Mouse (Mus musculus): ENCODE results near the gene Cd3e. TPM values are rescaled to one million over a fixed set of nuclear protein-coding genes. Genes with fewer than 3 reads are reported as not detected.
"Not testable (repeated sequence)": the region's sequence is repeated elsewhere in the genome, so short reads cannot be mapped to it uniquely, and the experiment has no call there.

Cd3e gene
- polyA plus RNA-seq, 1 experiment = not detected

- Histone ChIP-seq H3K36me3 (ENCODE audit: control insufficient read depth, insufficient read depth) (no peaks in the 10 kb centered on the region), H3K4me3 (no peak overlapping the region), H3K27me3 (ENCODE audit: control insufficient read depth, insufficient read depth, insufficient read length) (peaks cover 54% of the 10 kb centered on the region), H3ac (ENCODE audit: control insufficient read depth, insufficient read length) (no peak overlapping the region), H3K79me2 (ENCODE audit: control insufficient read depth, insufficient read depth) (no peaks in the 10 kb centered on the region), H3K4me2 (ENCODE audit: low read depth) (no peak overlapping the region)
- TF ChIP-seq MAX (IDR thresholded peaks at IDR 0.05; ENCODE audit: low read depth) (no peak), E2F4 (IDR thresholded peaks at IDR 0.05; ENCODE audit: insufficient read depth) (no peak), POLR2A (IDR thresholded peaks at IDR 0.05; ENCODE audit: insufficient read length, low read depth) (no peak), TCF12 (IDR thresholded peaks at IDR 0.05; ENCODE audit: insufficient read depth, poor library complexity, severe bottlenecking) (no peak), MYOD1 (IDR thresholded peaks at IDR 0.05; ENCODE audit: control insufficient read depth in 1 of 3, insufficient read length in 2 of 3, low read depth in 2 of 3) (no peak), TCF3 (IDR thresholded peaks at IDR 0.05; ENCODE audit: insufficient read length, low read depth) (no peak), POLR2AphosphoS2 (IDR thresholded peaks at IDR 0.05; ENCODE audit: insufficient read length, low read depth) (no peak), CEBPB (IDR thresholded peaks at IDR 0.05; ENCODE audit: insufficient read depth, poor library complexity, severe bottlenecking) (no peak), SRF (IDR thresholded peaks at IDR 0.05; ENCODE audit: control insufficient read depth, insufficient read length, low read depth) (no peak), USF1 (IDR thresholded peaks at IDR 0.05; ENCODE audit: low read depth) (no peak), REST (IDR thresholded peaks at IDR 0.05; ENCODE audit: insufficient read depth, insufficient read length) (no peak), MYOG (IDR thresholded peaks at IDR 0.05; ENCODE audit: control insufficient read depth in 1 of 3, insufficient read depth in 1 of 3, insufficient read length in 2 of 3, low read depth in 2 of 3) (no peak)
Measured at GRCm38 (mm10) chr9:45041131-45041838, 31.9 kb upstream of the Cd3e start.

- no peaks in the 10 kb centered on the region for H3K36me3 ChIP-seq (ENCODE audit: control insufficient read depth, insufficient read depth)
- H3ac ChIP-seq (ENCODE audit: control insufficient read depth, insufficient read length) = no peak overlapping the region
- H3K4me2 ChIP-seq (ENCODE audit: low read depth) = no peak overlapping the region
- no peak overlapping the region for H3K4me3 ChIP-seq
- TF ChIP-seq MYOG (IDR thresholded peaks at IDR 0.05; ENCODE audit: control insufficient read depth in 1 of 3, insufficient read depth in 1 of 3, insufficient read length in 2 of 3, low read depth in 2 of 3) (peak in 1 of 3 experiments; percentile 30), TCF3 (IDR thresholded peaks at IDR 0.05; ENCODE audit: insufficient read length, low read depth) (no peak)
- H3K27me3 ChIP-seq (ENCODE audit: control insufficient read depth, insufficient read depth, insufficient read length) = peaks cover 60% of the 10 kb centered on the region
- H3K79me2 ChIP-seq (ENCODE audit: control insufficient read depth, insufficient read depth) = no peaks in the 10 kb centered on the region
Measured at GRCm38 (mm10) chr9:45040066-45040845, 30.8 kb upstream of the Cd3e start.

- H3K4me3 ChIP-seq = no peak within 1 kb of the TSS
- no peaks in the 10 kb centered on the region for H3K36me3 ChIP-seq (ENCODE audit: control insufficient read depth, insufficient read depth)
- H3K4me2 ChIP-seq (ENCODE audit: low read depth) = no peak within 1 kb of the TSS
- H3ac ChIP-seq (ENCODE audit: control insufficient read depth, insufficient read length) = no peak within 1 kb of the TSS
- H3K27me3 ChIP-seq (ENCODE audit: control insufficient read depth, insufficient read depth, insufficient read length) = peaks cover 65% of the 10 kb centered on the region
- no peaks in the 10 kb centered on the region for H3K79me2 ChIP-seq (ENCODE audit: control insufficient read depth, insufficient read depth)
- TF ChIP-seq USF1 (IDR thresholded peaks at IDR 0.05; ENCODE audit: low read depth) (no peak), REST (IDR thresholded peaks at IDR 0.05; ENCODE audit: insufficient read depth, insufficient read length) (no peak)
Measured at GRCm38 (mm10) chr9:45039499-45039898, 30.1 kb upstream of the Cd3e start, which contains the start of gene Mpzl2. Mpzl2 (plus strand) TSS chr9:45039799.

GRCm38 (mm10) chr9:45037803-45038202, 28.4 kb upstream of the Cd3e start:
- not testable (repeated sequence) for H3K36me3 ChIP-seq (ENCODE audit: control insufficient read depth, insufficient read depth); H3K4me3 ChIP-seq; H3ac ChIP-seq (ENCODE audit: control insufficient read depth, insufficient read length); H3K4me2 ChIP-seq (ENCODE audit: low read depth); H3K79me2 ChIP-seq (ENCODE audit: control insufficient read depth, insufficient read depth)
- peaks cover 60% of the 10 kb centered on the region for H3K27me3 ChIP-seq (ENCODE audit: control insufficient read depth, insufficient read depth, insufficient read length)

- no peak for TF ChIP-seq POLR2AphosphoS2 (IDR thresholded peaks at IDR 0.05; ENCODE audit: insufficient read length, low read depth)
- no peak for TF ChIP-seq MAX (IDR thresholded peaks at IDR 0.05; ENCODE audit: low read depth)
- no peak for TF ChIP-seq MYOD1 (IDR thresholded peaks at IDR 0.05; ENCODE audit: control insufficient read depth in 1 of 3, insufficient read length in 2 of 3, low read depth in 2 of 3)
- no peak for TF ChIP-seq CEBPB (IDR thresholded peaks at IDR 0.05; ENCODE audit: insufficient read depth, poor library complexity, severe bottlenecking)
- TF ChIP-seq POLR2A (IDR thresholded peaks at IDR 0.05; ENCODE audit: insufficient read length, low read depth) = no peak
- TF ChIP-seq REST (IDR thresholded peaks at IDR 0.05; ENCODE audit: insufficient read depth, insufficient read length) = no peak
- TF ChIP-seq E2F4 (IDR thresholded peaks at IDR 0.05; ENCODE audit: insufficient read depth) = no peak
- no peak for TF ChIP-seq TCF12 (IDR thresholded peaks at IDR 0.05; ENCODE audit: insufficient read depth, poor library complexity, severe bottlenecking)
- TF ChIP-seq MYOG (IDR thresholded peaks at IDR 0.05; ENCODE audit: control insufficient read depth in 1 of 3, insufficient read depth in 1 of 3, insufficient read length in 2 of 3, low read depth in 2 of 3) = no peak
- TF ChIP-seq TCF3 (IDR thresholded peaks at IDR 0.05; ENCODE audit: insufficient read length, low read depth) = no peak
- no peak for TF ChIP-seq SRF (IDR thresholded peaks at IDR 0.05; ENCODE audit: control insufficient read depth, insufficient read length, low read depth)
- TF ChIP-seq USF1 (IDR thresholded peaks at IDR 0.05; ENCODE audit: low read depth) = no peak
- Histone ChIP-seq H3K79me2 (ENCODE audit: control insufficient read depth, insufficient read depth) (no peaks in the 10 kb centered on the region), H3K4me2 (ENCODE audit: low read depth) (no peak overlapping the region), H3K4me3 (no peak overlapping the region), H3K36me3 (ENCODE audit: control insufficient read depth, insufficient read depth) (no peaks in the 10 kb centered on the region), H3ac (ENCODE audit: control insufficient read depth, insufficient read length) (no peak overlapping the region), H3K27me3 (ENCODE audit: control insufficient read depth, insufficient read depth, insufficient read length) (peaks cover 62% of the 10 kb centered on the region)
Measured at GRCm38 (mm10) chr9:45034526-45034925, 25.1 kb upstream of the Cd3e start.

All from myocyte (in vitro differentiated cells).